9 mouse cellular contexts compared by ENCODE assay signal in genomic region chr11:68904375-68905137, GRCm38 (mm10). TPM values are rescaled to one million over a fixed set of nuclear protein-coding genes. Genes with fewer than 3 reads are reported as not detected.
A peak's percentile ranks its signal among the peaks of the same experiment; 100 is the strongest.
DNase-seq lines count a peak whose midpoint lies in the region; ATAC-seq lines count a peak whose summit lies in the region.
"Had no signal": no experiment of that assay in that cellular context is flagged by ENCODE, and none has a peak within 500 bp of the region (broad histone marks: within the 10 kb centered on the region; RNA-seq: fewer than 3 reads in every experiment).

No protein-coding gene starts in this region.

- peak; percentile 43 to 45 for DNase-seq in monocyte, adult 2 months (ENCODE audit: low read depth in 1 of 2, low spot score in 2 of 2)
- peak; percentile 68 to 81 for DNase-seq in adrenal gland, postnatal 36 days
- peak; percentile 79 to 91 for DNase-seq in kidney, adult 8-10 months
- DNase-seq in limb, embryonic 11.5 days (ENCODE audit: low spot score), result peak; percentile 82
- DNase-seq in retina, postnatal 1 day, result peak; percentile 88
- DNase-seq in urinary bladder, postnatal 4 days (ENCODE audit: low spot score in 2 of 2), result peak; percentile 36 to 77

- 88% methylated on average over 8 of the region's 8 CpGs for WGBS in limb, embryonic 11.5 days

- H3K27ac ChIP-seq in limb, embryonic 11.5 days (replicated peaks; ENCODE audit: low read depth, low read length), result no peak overlapping the region

- peaks cover 7% of the 10 kb centered on the region for H3K4me1 ChIP-seq in limb, embryonic 11.5 days (ENCODE audit: control insufficient read depth, insufficient read depth, low read length)

- no peak for ATAC-seq in monocyte, adult 5-6 weeks (replicated peaks; ENCODE audit: insufficient number of reproducible peaks, low FRiP score, low TSS enrichment, poor library complexity, severe bottlenecking)
- ATAC-seq in erythroid progenitor cell, adult 5-6 weeks (replicated peaks; ENCODE audit: low FRiP score, poor library complexity, severe bottlenecking), result peak; percentile 46; the same call in 1 of the 2 replicates
- no peak for ATAC-seq in limb, embryonic 11.5 days (ENCODE audit: insufficient number of reproducible peaks, low FRiP score, low TSS enrichment, low read depth)

- H3K4me2 ChIP-seq in limb, embryonic 11.5 days (ENCODE audit: low read depth, severe bottlenecking), result no peak overlapping the region
- H3K4me2 ChIP-seq: heart, embryonic 13.5 days had no signal

- no peaks in the 10 kb centered on the region for H3K27me3 ChIP-seq in limb, embryonic 11.5 days (ENCODE audit: control insufficient read depth, insufficient read depth, low read length)

- peaks cover 19% of the 10 kb centered on the region for H3K36me3 ChIP-seq in limb, embryonic 11.5 days (ENCODE audit: control insufficient read depth, insufficient read depth, low read length)

- no peak overlapping the region for H3K9ac ChIP-seq in limb, embryonic 11.5 days (ENCODE audit: low read length)
- H3K9ac ChIP-seq: heart, embryonic 13.5 days had no signal

- no peak overlapping the region for H3K4me3 ChIP-seq in limb, embryonic 11.5 days (ENCODE audit: low read depth, low read length)
- H3K4me3 ChIP-seq: heart, embryonic 13.5 days had no signal

- no peaks in the 10 kb centered on the region for H3K9me3 ChIP-seq in limb, embryonic 11.5 days (ENCODE audit: control insufficient read depth, low read length)
- H3K9me3 ChIP-seq: heart, embryonic 13.5 days had no signal

RNA-seq across cellular contexts. Expression of gene Rpl26, which starts 3.2 kb away (rescaled TPM):
- total RNA-seq in monocyte, adult 5-6 weeks (2017), result 2,881 to 4,104 TPM (median 3,946 TPM) in 3 replicates
- 1,000 to 10,000 TPM; 1,232 to 1,254 TPM for total RNA-seq in adrenal gland, postnatal 36 days (2021)
- 896 and 989 TPM in 2 replicates for total RNA-seq in erythroid progenitor cell, adult 5-6 weeks (2015; ENCODE audit: low replicate concordance)
- 751 and 992 TPM in 2 replicates for total RNA-seq in erythroid progenitor cell, adult 5-6 weeks (2017; ENCODE audit: low replicate concordance)
- 1,145 and 1,149 TPM in 2 replicates for polyA plus RNA-seq in limb, embryonic 11.5 days (2014; fragmentation: Nextera tagmentation; extraction: Ambion mirVana)

RNA-seq across cellular contexts. Expression of gene Rnf222, which starts 16.2 kb away (rescaled TPM):
- total RNA-seq in monocyte, adult 5-6 weeks (2017), result not detected in 3 replicates
- under 1 TPM in 1 of 2 experiments, not detected in 1; 0.13 TPM for total RNA-seq in adrenal gland, postnatal 36 days (2021)
- not detected in 2 replicates for total RNA-seq in erythroid progenitor cell, adult 5-6 weeks (2015; ENCODE audit: low replicate concordance)
- not detected in 2 replicates for total RNA-seq in erythroid progenitor cell, adult 5-6 weeks (2017; ENCODE audit: low replicate concordance)
- not detected in 2 replicates for polyA plus RNA-seq in limb, embryonic 11.5 days (2014; fragmentation: Nextera tagmentation; extraction: Ambion mirVana)

RNA-seq across cellular contexts. Expression of gene Odf4, which starts 22.3 kb away (rescaled TPM):
- not detected in 3 replicates for total RNA-seq in monocyte, adult 5-6 weeks (2017)
- under 1 TPM in 1 of 2 experiments, not detected in 1; 0.46 TPM for total RNA-seq in adrenal gland, postnatal 36 days (2021)
- not detected in 2 replicates for total RNA-seq in erythroid progenitor cell, adult 5-6 weeks (2015; ENCODE audit: low replicate concordance)
- total RNA-seq in erythroid progenitor cell, adult 5-6 weeks (2017; ENCODE audit: low replicate concordance), result not detected in 2 replicates
- polyA plus RNA-seq in limb, embryonic 11.5 days (2014; fragmentation: Nextera tagmentation; extraction: Ambion mirVana), result not detected in 2 replicates
- polyA plus RNA-seq: heart, embryonic 13.5 days had no signal

RNA-seq across cellular contexts. Expression of gene Ndel1, which starts 32.9 kb away (rescaled TPM):
- 152 to 252 TPM (median 234 TPM) in 3 replicates for total RNA-seq in monocyte, adult 5-6 weeks (2017)
- 10 to 100 TPM; 58.4 to 81.8 TPM for total RNA-seq in adrenal gland, postnatal 36 days (2021)
- 21.6 and 40.7 TPM in 2 replicates for total RNA-seq in erythroid progenitor cell, adult 5-6 weeks (2015; ENCODE audit: low replicate concordance)
- 60.1 and 74.4 TPM in 2 replicates for total RNA-seq in erythroid progenitor cell, adult 5-6 weeks (2017; ENCODE audit: low replicate concordance)
- 53.2 and 57.8 TPM in 2 replicates for polyA plus RNA-seq in limb, embryonic 11.5 days (2014; fragmentation: Nextera tagmentation; extraction: Ambion mirVana)

RNA-seq across cellular contexts. Expression of gene Arhgef15, which starts 52.7 kb away (rescaled TPM):
- total RNA-seq in monocyte, adult 5-6 weeks (2017), result not detected in 3 replicates
- 10 to 100 TPM; 14.8 to 19.9 TPM for total RNA-seq in adrenal gland, postnatal 36 days (2021)
- not detected in 2 replicates for total RNA-seq in erythroid progenitor cell, adult 5-6 weeks (2015; ENCODE audit: low replicate concordance)
- total RNA-seq in erythroid progenitor cell, adult 5-6 weeks (2017; ENCODE audit: low replicate concordance), result not detected in 2 replicates
- polyA plus RNA-seq in limb, embryonic 11.5 days (2014; fragmentation: Nextera tagmentation; extraction: Ambion mirVana), result 6.7 and 7.7 TPM in 2 replicates
